Mouse (Mus musculus): ENCODE measurements around the gene Bmp3.

GRCm38 (mm10) chr5:98842600-98843310, 11.5 kb upstream of the Bmp3 start:
- TF ChIP-seq EP300 (IDR thresholded peaks at IDR 0.05): no peak
- TF ChIP-seq CTCF (IDR thresholded peaks at IDR 0.05): no peak
